Mouse (Mus musculus): ENCODE data around the gene Zfp821. TPM values are rescaled to one million over a fixed set of nuclear protein-coding genes. Genes with fewer than 3 reads are reported as not detected.

The Zfp821 gene
- 37.0 and 38.2 TPM in 2 replicates for polyA plus RNA-seq (2016; fragmentation: Nextera tagmentation; extraction: Ambion mirVana)

GRCm38 (mm10) chr8:109705320-109706075, at the start of gene Zfp821:
Zfp821 (plus strand) TSS chr8:109705546.
- under 1% methylated on average over 96 of the region's 100 CpGs for WGBS
- Histone ChIP-seq H3K9me3 (no peaks in the 10 kb centered on the region), H3K27me3 (replicated peaks; ENCODE audit: low read depth, poor library complexity, severe bottlenecking) (peaks cover 20% of the 10 kb centered on the region), H3K27ac (replicated peaks) (peak within 1 kb of the TSS; percentile 100), H3K4me3 (peak within 1 kb of the TSS; percentile 94), H3K36me3 (replicated peaks) (peaks cover 32% of the 10 kb centered on the region), H3K4me1 (peaks cover 28% of the 10 kb centered on the region)
- DNase-seq (ENCODE audit: low spot score), result peak; percentile 97

DNA sequence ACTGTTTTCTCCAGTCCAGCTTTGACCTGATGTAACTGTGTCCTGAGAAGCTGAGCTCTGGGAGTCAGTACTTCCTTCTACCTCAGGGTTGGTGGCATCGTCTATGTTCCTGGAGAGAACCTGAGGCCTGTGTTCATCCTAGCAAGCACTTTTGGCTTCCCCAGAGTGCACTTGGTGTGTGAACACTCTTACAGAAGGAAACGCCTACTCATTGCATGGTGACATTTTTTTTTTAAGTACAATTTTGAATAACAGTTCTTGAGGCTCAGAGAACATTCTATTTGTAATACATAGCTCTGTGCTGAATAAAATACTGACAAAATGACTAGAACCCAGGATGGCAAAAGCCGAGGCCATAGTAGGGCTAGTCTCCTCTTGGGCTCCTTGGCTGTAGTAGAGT, 48.5 kb upstream of the Zfp821 start:
- Histone ChIP-seq H3K27me3 (replicated peaks; ENCODE audit: low read depth, poor library complexity, severe bottlenecking) (no peaks in the 10 kb centered on the region), H3K4me3 (no peak overlapping the region), H3K36me3 (replicated peaks) (no peaks in the 10 kb centered on the region), H3K4me1 (no peaks in the 10 kb centered on the region), H3K9me3 (no peaks in the 10 kb centered on the region), H3K27ac (replicated peaks) (no peak overlapping the region)
- 86% methylated on average over 3 of the region's 3 CpGs for WGBS
- no peak for DNase-seq (ENCODE audit: low spot score)

DNA sequence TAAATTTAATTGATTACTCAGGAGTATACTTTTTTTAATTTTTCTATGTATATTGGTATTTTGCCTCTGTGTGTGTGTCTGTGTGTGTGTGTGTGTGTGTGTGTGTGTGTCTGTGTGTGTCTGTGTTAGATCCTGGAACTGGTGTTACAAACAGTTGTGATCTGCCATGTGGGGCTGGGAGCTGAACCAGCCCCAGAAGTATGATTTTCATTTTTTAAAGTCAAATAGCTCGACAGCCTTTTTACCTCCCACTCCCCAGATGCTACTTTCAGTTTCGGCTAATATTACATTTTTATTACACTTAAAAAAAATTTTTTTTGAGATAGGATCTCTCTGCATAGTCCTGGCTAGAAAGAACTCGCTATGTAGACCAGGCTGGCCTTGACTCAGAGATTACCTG, 43.0 kb upstream of the Zfp821 start:
- peaks cover 7% of the 10 kb centered on the region for H3K36me3 ChIP-seq (replicated peaks)
- no peak overlapping the region for H3K27ac ChIP-seq (replicated peaks)
- DNase-seq (ENCODE audit: low spot score), result no peak
- 94% methylated on average over 3 of the region's 3 CpGs for WGBS
- H3K9me3 ChIP-seq, result no peaks in the 10 kb centered on the region
- no peaks in the 10 kb centered on the region for H3K4me1 ChIP-seq
- H3K4me3 ChIP-seq, result no peak overlapping the region
- no peaks in the 10 kb centered on the region for H3K27me3 ChIP-seq (replicated peaks; ENCODE audit: low read depth, poor library complexity, severe bottlenecking)

GRCm38 (mm10) chr8:109666616-109667015, 38.7 kb upstream of the Zfp821 start:
- no peak for DNase-seq (ENCODE audit: low spot score)
- no peaks in the 10 kb centered on the region for H3K9me3 ChIP-seq
- no peaks in the 10 kb centered on the region for H3K27me3 ChIP-seq (replicated peaks; ENCODE audit: low read depth, poor library complexity, severe bottlenecking)
- 85% methylated on average over 5 of the region's 5 CpGs for whole genome bisulfite sequencing
- H3K4me1 ChIP-seq, result no peaks in the 10 kb centered on the region
- H3K36me3 ChIP-seq (replicated peaks), result peaks cover 49% of the 10 kb centered on the region
- no peak overlapping the region for H3K27ac ChIP-seq (replicated peaks)
- no peak overlapping the region for H3K4me3 ChIP-seq

- WGBS, result 92% methylated on average over 5 of the region's 5 CpGs
- no peak overlapping the region for H3K27ac ChIP-seq (replicated peaks)
- H3K4me3 ChIP-seq, result no peak overlapping the region
- no peak for DNase-seq (ENCODE audit: low spot score)
- no peaks in the 10 kb centered on the region for H3K27me3 ChIP-seq (replicated peaks; ENCODE audit: low read depth, poor library complexity, severe bottlenecking)
- no peaks in the 10 kb centered on the region for H3K9me3 ChIP-seq
- peaks cover 99% of the 10 kb centered on the region for H3K36me3 ChIP-seq (replicated peaks)
- no peaks in the 10 kb centered on the region for H3K4me1 ChIP-seq
Measured at GRCm38 (mm10) chr8:109672656-109673055, 32.7 kb upstream of the Zfp821 start.

GRCm38 (mm10) chr8:109673596-109673995, 31.8 kb upstream of the Zfp821 start:
- DNase-seq (ENCODE audit: low spot score), result no peak
- no peaks in the 10 kb centered on the region for H3K27me3 ChIP-seq (replicated peaks; ENCODE audit: low read depth, poor library complexity, severe bottlenecking)
- H3K27ac ChIP-seq (replicated peaks), result no peak overlapping the region
- H3K9me3 ChIP-seq, result no peaks in the 10 kb centered on the region
- WGBS, result 89% methylated on average over 2 of the region's 2 CpGs
- no peaks in the 10 kb centered on the region for H3K4me1 ChIP-seq
- no peak overlapping the region for H3K4me3 ChIP-seq
- H3K36me3 ChIP-seq (replicated peaks), result peaks cover 99% of the 10 kb centered on the region

- Histone ChIP-seq H3K4me1 (no peaks in the 10 kb centered on the region), H3K27me3 (replicated peaks; ENCODE audit: low read depth, poor library complexity, severe bottlenecking) (no peaks in the 10 kb centered on the region), H3K36me3 (replicated peaks) (peaks cover 99% of the 10 kb centered on the region), H3K27ac (replicated peaks) (no peak overlapping the region), H3K4me3 (no peak overlapping the region), H3K9me3 (no peaks in the 10 kb centered on the region)
- WGBS, result 94% methylated on average over 9 of the region's 9 CpGs
- DNase-seq (ENCODE audit: low spot score), result no peak
Measured at GRCm38 (mm10) chr8:109675896-109676643, 29.3 kb upstream of the Zfp821 start.

DNA sequence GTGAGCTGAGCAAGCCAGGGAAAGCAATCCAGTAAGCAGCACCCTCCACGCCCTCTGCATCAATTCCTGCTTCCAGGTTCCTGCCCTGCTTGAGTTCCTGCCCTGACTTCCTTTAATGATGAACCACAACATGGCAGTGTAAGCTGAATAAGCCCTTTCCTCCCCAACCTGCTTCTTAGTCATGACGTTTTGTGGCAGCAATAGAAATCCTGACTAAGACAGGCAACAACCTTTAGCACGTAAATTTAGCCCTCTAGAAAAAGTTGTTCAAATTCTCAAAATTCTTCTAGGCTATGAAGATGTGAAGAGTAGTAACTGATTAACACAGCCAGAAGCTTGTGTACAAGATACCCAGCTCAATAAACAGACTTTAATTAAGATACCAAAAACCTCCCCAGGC, 23.8 kb upstream of the Zfp821 start:
- Histone ChIP-seq H3K36me3 (replicated peaks) (peaks cover 73% of the 10 kb centered on the region), H3K4me3 (no peak overlapping the region), H3K4me1 (no peaks in the 10 kb centered on the region), H3K27ac (replicated peaks) (no peak overlapping the region), H3K9me3 (no peaks in the 10 kb centered on the region), H3K27me3 (replicated peaks; ENCODE audit: low read depth, poor library complexity, severe bottlenecking) (no peaks in the 10 kb centered on the region)
- no peak for DNase-seq (ENCODE audit: low spot score)
- WGBS, result 85% methylated on average over 3 of the region's 3 CpGs

DNA sequence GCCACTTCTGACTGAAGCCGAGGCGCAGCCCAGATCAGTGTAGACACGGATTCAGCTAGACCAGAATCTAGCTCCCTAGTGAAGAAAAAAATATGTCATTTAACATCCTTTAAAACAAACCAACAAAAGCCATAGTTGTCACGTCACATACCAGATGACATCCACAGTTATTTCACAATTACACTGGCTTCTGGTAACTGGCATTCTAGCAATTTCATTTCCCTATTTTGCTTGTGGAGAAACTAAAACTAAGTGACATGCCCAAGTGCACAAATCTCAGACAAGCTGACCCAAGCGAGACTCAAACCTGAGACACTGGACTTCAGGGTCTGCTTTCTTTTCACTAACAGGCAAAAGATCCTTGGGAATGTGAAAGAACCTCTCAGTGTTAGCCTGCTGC, 23.2 kb upstream of the Zfp821 start:
- no peaks in the 10 kb centered on the region for H3K9me3 ChIP-seq
- 94% methylated on average over 5 of the region's 5 CpGs for WGBS

GRCm38 (mm10) chr8:109687248-109687647, 18.1 kb upstream of the Zfp821 start:
- no peak overlapping the region for H3K27ac ChIP-seq (replicated peaks)
- DNase-seq (ENCODE audit: low spot score), result no peak
- WGBS, result 93% methylated on average over 5 of the region's 5 CpGs
- H3K9me3 ChIP-seq, result no peaks in the 10 kb centered on the region
- peaks cover 19% of the 10 kb centered on the region for H3K4me1 ChIP-seq
- H3K36me3 ChIP-seq (replicated peaks), result peaks cover 41% of the 10 kb centered on the region
- H3K4me3 ChIP-seq, result no peak overlapping the region
- H3K27me3 ChIP-seq (replicated peaks; ENCODE audit: low read depth, poor library complexity, severe bottlenecking), result no peaks in the 10 kb centered on the region

More for the DNA sequence above, 23.2 kb upstream of the Zfp821 start:
- Histone ChIP-seq H3K4me1 (no peaks in the 10 kb centered on the region), H3K27me3 (replicated peaks; ENCODE audit: low read depth, poor library complexity, severe bottlenecking) (no peaks in the 10 kb centered on the region), H3K4me3 (no peak overlapping the region), H3K36me3 (replicated peaks) (peaks cover 67% of the 10 kb centered on the region), H3K27ac (replicated peaks) (no peak overlapping the region)
- no peak for DNase-seq (ENCODE audit: low spot score)

DNA sequence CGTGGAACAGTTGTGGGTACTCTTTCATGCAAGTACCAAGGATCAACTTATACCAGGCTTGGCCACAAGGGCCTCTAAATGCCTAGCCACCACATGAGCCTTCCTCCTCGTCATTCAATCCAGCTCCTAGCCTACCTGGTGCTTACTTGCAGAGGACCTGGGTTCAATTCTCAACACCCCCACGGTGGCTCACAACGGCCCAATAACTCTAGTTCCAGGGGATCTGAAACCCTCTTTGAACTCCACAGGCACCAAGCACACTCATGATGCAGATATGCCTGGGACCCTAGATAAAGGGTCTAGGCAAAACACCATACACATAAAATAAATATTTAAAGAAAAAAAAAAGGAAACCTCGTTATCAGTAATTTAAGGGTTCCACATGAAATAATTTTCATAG, 13.6 kb upstream of the Zfp821 start:
- Histone ChIP-seq H3K4me3 (peak overlapping the region; percentile 99), H3K9me3 (no peaks in the 10 kb centered on the region), H3K36me3 (replicated peaks) (peaks cover 24% of the 10 kb centered on the region), H3K27me3 (replicated peaks; ENCODE audit: low read depth, poor library complexity, severe bottlenecking) (0 out of 2 replicates have a peak, but pooled peaks cover 3% of the 10 kb centered on the region), H3K27ac (replicated peaks) (no peak overlapping the region), H3K4me1 (peaks cover 29% of the 10 kb centered on the region)
- peak; percentile 46 for DNase-seq (ENCODE audit: low spot score)
- 65% methylated on average over 5 of the region's 5 CpGs for WGBS

DNA sequence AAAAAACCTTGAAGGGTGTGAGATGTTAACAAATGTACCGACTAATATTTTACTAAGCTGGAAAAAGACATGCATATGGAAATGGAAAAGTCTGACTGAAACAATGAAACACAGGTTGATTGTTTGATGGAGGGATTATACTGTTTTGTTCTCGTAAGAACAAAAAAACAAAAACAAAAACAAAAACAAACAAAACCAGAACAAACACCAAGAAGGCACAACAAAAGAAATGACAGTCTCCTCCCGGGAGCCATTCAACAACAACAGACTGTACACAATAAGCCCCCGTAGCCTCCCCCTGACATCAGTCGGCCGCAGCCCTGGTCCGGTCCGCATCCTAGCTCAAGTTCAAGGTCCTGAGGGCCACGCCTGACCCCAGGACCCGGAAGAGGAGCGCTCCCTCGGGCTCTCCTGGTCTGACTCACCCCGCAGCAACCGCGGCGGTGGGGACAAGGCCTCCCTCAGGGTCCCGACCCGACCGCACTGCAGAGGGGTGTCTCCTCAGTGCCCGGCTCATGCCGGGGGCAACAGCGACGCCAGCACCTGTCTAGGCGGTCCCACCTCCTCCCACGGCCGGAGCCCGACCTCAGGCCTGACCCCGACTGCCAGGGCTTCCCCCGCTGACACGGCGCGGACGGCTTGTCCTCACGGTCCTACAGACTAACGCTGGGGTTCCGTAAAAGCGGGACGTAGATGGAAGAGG, 12.8 kb upstream of the Zfp821 start:
- 0 out of 2 replicates have a peak, but pooled peaks cover 3% of the 10 kb centered on the region for H3K27me3 ChIP-seq (replicated peaks; ENCODE audit: low read depth, poor library complexity, severe bottlenecking)
- no peaks in the 10 kb centered on the region for H3K9me3 ChIP-seq
- H3K27ac ChIP-seq (replicated peaks), result peak overlapping the region; percentile 96
- 1% methylated on average over 38 of the region's 38 CpGs for WGBS
- DNase-seq (ENCODE audit: low spot score), result no peak
- peak overlapping the region; percentile 99 for H3K4me3 ChIP-seq
- peaks cover 22% of the 10 kb centered on the region for H3K36me3 ChIP-seq (replicated peaks)
- peaks cover 29% of the 10 kb centered on the region for H3K4me1 ChIP-seq
